Mouse (Mus musculus): ENCODE data around the gene Grik3. TPM values are rescaled to one million over a fixed set of nuclear protein-coding genes. Genes with fewer than 3 reads are reported as not detected.

Grik3 gene
- total and polyA plus RNA-seq, 3 experiments, result under 0.01 TPM; not detected in 2

DNA sequence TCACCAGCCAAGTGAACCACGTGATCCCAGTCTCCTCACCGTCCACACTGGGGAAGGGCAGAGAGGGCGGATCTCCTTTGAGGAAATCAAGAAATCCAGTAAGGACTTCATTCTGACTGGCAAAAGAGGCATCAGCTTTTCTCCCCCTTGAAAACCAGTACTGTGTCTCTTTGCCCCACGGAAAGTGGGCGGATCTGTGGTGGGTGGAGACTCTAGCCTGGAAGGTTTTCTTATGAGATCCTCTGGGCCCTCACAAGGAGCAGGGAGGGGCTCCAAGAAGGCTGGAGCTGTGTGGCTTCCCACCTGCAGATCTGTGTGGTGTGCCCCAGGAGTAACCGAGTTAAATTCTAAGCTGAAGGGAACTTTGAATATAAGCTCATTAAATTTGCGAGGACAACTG is 32.4 kb downstream of the Grik3 start:
- no peak overlapping the region for H3K4me3 ChIP-seq (ENCODE audit: control insufficient read depth in 1 of 2, insufficient read depth in 1 of 2, low read depth in 2 of 2, low read length in 2 of 2)
- H3K9me3 ChIP-seq (replicated peaks; ENCODE audit: insufficient read depth, low read length), result no peaks in the 10 kb centered on the region
- no peak overlapping the region for H3K27ac ChIP-seq (ENCODE audit: control insufficient read depth, low read depth, low read length)
- no peaks in the 10 kb centered on the region for H3K4me1 ChIP-seq (ENCODE audit: control insufficient read depth in 1 of 2, insufficient read depth in 2 of 2, low read length in 2 of 2)
- no peak for DNase-seq (ENCODE audit: low read depth, low spot score)
- no peak for TF ChIP-seq POLR2AphosphoS5 (IDR thresholded peaks at IDR 0.05; ENCODE audit: borderline replicate concordance, low read depth, low read length)
- no peak for TF ChIP-seq POLR2A (IDR thresholded peaks at IDR 0.05; ENCODE audit: control insufficient read depth in 1 of 2, insufficient read depth in 1 of 2, low read depth in 1 of 2, low read length in 2 of 2, poor library complexity in 1 of 2)
- no peak for TF ChIP-seq RCOR1 (IDR thresholded peaks at IDR 0.05; ENCODE audit: low read depth, low read length)
- TF ChIP-seq TBP (IDR thresholded peaks at IDR 0.05; ENCODE audit: low read depth, low read length), result no peak
- no peak for TF ChIP-seq MAFK (IDR thresholded peaks at IDR 0.05; ENCODE audit: borderline replicate concordance, low read depth, low read length)
- no peak for TF ChIP-seq E2F4 (IDR thresholded peaks at IDR 0.05; ENCODE audit: borderline replicate concordance, low read depth, low read length)
- TF ChIP-seq NELFE (IDR thresholded peaks at IDR 0.05; ENCODE audit: low read depth, low read length), result no peak
- no peak for TF ChIP-seq TAL1 (IDR thresholded peaks at IDR 0.05; ENCODE audit: low read length)
- no peak for TF ChIP-seq MAX (IDR thresholded peaks at IDR 0.05; ENCODE audit: low read length)
- no peak for TF ChIP-seq CHD1 (IDR thresholded peaks at IDR 0.05; ENCODE audit: low read depth, low read length)
- no peak for TF ChIP-seq GATA1 (IDR thresholded peaks at IDR 0.05; ENCODE audit: low read depth, low read length)
- TF ChIP-seq MAZ (IDR thresholded peaks at IDR 0.05; ENCODE audit: low read depth, low read length), result no peak
- no peak for TF ChIP-seq EP300 (IDR thresholded peaks at IDR 0.05; ENCODE audit: low read depth in 1 of 2, low read length in 2 of 2)
- H3K27me3 ChIP-seq (ENCODE audit: control insufficient read depth in 1 of 2, insufficient read depth in 2 of 2, low read length in 2 of 2), result no peaks in the 10 kb centered on the region
- H3K79me2 ChIP-seq (ENCODE audit: control insufficient read depth, insufficient read depth, low read length, poor library complexity), result no peaks in the 10 kb centered on the region
- no peaks in the 10 kb centered on the region for H3K36me3 ChIP-seq (ENCODE audit: control insufficient read depth in 1 of 2, insufficient read depth in 2 of 2, low read length in 2 of 2)
- H3K9ac ChIP-seq (ENCODE audit: control insufficient read depth, low read depth, low read length, poor library complexity, severe bottlenecking), result no peak overlapping the region

DNA sequence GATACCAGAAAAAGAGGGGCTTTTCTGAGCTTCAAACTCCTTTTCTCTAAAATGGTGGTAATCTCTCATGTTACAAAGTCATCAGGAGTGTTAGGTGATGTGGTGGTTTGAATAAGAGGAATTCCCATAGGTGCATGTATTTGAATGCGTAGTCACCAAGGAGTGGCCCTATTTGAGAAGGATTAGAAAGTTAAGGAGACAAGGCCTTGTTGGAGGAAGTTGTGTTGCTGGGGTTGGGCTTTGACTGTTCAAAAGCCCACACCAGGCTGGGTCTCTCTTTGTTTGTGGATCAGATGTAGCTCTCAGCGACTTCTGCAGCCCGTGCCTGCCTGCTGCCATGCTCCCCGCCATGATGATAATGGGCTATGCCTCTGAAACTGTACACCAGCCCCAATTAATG is 34.8 kb downstream of the Grik3 start:
- H3K4me3 ChIP-seq (ENCODE audit: control insufficient read depth in 1 of 2, insufficient read depth in 1 of 2, low read depth in 2 of 2, low read length in 2 of 2), result no peak overlapping the region
- no peak overlapping the region for H3K27ac ChIP-seq (ENCODE audit: control insufficient read depth, low read depth, low read length)
- no peaks in the 10 kb centered on the region for H3K4me1 ChIP-seq (ENCODE audit: control insufficient read depth in 1 of 2, insufficient read depth in 2 of 2, low read length in 2 of 2)
- DNase-seq (ENCODE audit: low read depth, low spot score), result no peak
- H3K79me2 ChIP-seq (ENCODE audit: control insufficient read depth, insufficient read depth, low read length, poor library complexity), result no peaks in the 10 kb centered on the region
- no peak overlapping the region for H3K9ac ChIP-seq (ENCODE audit: control insufficient read depth, low read depth, low read length, poor library complexity, severe bottlenecking)
- TF ChIP-seq MAX (IDR thresholded peaks at IDR 0.05; ENCODE audit: low read length) (no peak), TCF12 (IDR thresholded peaks at IDR 0.05; ENCODE audit: low read depth, low read length) (no peak), MAFK (IDR thresholded peaks at IDR 0.05; ENCODE audit: borderline replicate concordance, low read depth, low read length) (no peak), USF2 (IDR thresholded peaks at IDR 0.05; ENCODE audit: borderline replicate concordance in 1 of 2, insufficient read depth in 1 of 2, low read depth in 1 of 2, low read length in 2 of 2) (no peak), ZNF384 (IDR thresholded peaks at IDR 0.05; ENCODE audit: low read depth, low read length) (no peak), JUND (IDR thresholded peaks at IDR 0.05; ENCODE audit: low read depth, low read length) (no peak), MYB (IDR thresholded peaks at IDR 0.05; ENCODE audit: low read depth, low read length) (no peak), MAZ (IDR thresholded peaks at IDR 0.05; ENCODE audit: low read depth, low read length) (no peak), RAD21 (IDR thresholded peaks at IDR 0.05; ENCODE audit: low read depth, low read length) (no peak), MYC (IDR thresholded peaks at IDR 0.05; ENCODE audit: low read depth, low read length) (no peak), ETS1 (IDR thresholded peaks at IDR 0.05; ENCODE audit: low read depth, low read length) (no peak), ZKSCAN1 (IDR thresholded peaks at IDR 0.05; ENCODE audit: low read depth, low read length) (no peak), POLR2AphosphoS5 (IDR thresholded peaks at IDR 0.05; ENCODE audit: borderline replicate concordance, low read depth, low read length) (no peak), KAT2A (conservative IDR thresholded peaks at IDR 0.05; ENCODE audit: low read depth, low read length) (no peak)
- H3K9me3 ChIP-seq (replicated peaks; ENCODE audit: insufficient read depth, low read length), result no peaks in the 10 kb centered on the region
- H3K36me3 ChIP-seq (ENCODE audit: control insufficient read depth in 1 of 2, insufficient read depth in 2 of 2, low read length in 2 of 2), result no peaks in the 10 kb centered on the region
- H3K27me3 ChIP-seq (ENCODE audit: control insufficient read depth in 1 of 2, insufficient read depth in 2 of 2, low read length in 2 of 2), result no peaks in the 10 kb centered on the region

Data from MEL (cell line).